Mouse (Mus musculus): ENCODE results near the gene Ust.

The Ust gene

DNA sequence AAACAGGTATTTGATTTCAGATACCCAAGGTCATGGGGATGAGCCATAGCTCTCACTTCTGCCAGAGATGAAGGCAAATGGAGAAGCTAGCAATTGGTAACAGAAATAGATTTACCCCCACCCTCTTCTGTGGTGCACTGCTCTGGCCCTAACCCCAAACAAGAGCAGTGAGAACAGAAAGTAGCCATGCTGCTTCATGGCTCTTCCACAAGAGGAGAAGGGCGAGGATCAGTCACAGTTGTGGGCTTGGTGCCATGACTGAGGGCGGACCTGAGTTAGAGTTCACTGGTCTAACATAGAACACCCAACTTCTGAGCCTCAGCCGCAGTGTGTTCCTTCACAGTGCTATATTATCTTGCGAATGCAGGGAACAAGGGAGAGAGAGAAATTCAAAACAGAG lies 13.8 kb downstream of the Ust start:
- DNase-seq (ENCODE audit: extremely low read depth, low read depth): no peak

DNA sequence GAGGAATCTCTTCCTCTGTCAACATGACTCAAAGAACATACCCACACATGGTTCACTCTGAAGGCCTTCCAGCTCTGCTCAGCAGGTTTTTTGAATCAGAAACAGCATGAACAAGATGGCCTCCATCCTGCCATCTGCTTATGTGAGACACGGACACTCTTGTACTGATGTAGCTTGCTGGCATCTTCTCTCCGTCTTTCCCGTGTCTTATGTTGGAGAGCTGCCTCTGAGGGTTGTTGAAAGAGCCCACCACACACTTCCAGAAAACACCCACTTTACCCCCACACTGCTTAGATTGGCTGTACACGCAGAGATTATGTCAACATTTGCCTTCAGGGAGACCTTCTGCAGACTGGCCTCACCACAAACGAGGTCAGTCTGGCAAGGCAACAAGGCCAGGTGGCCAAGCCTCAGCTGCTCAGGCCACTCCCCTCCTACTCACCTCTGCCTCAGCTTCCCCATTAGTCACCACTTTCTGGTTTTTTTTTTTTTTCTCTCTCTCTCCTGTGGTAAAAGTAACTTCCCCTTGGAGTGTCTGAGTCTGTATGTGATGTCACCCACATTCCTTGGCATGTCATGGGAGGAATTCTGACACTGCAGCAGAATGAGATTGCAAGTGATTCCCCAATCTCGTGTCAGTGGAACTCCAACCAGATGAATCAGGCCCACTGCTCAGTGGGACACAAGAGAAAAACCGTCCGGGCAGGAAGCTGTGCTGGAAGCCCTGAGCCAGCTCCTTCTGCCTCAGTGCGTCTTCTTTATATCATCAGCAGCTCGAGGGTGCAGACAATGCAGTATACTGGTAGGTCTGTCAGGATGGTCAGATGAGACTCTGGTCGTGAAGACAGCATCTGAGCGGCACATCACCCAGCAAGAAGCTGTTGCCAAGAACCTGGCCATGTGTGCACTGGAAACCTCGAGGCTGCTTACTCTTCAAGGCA lies 19.4 kb downstream of the Ust start:
- no peak for DNase-seq (ENCODE audit: extremely low read depth, low read depth)

DNA sequence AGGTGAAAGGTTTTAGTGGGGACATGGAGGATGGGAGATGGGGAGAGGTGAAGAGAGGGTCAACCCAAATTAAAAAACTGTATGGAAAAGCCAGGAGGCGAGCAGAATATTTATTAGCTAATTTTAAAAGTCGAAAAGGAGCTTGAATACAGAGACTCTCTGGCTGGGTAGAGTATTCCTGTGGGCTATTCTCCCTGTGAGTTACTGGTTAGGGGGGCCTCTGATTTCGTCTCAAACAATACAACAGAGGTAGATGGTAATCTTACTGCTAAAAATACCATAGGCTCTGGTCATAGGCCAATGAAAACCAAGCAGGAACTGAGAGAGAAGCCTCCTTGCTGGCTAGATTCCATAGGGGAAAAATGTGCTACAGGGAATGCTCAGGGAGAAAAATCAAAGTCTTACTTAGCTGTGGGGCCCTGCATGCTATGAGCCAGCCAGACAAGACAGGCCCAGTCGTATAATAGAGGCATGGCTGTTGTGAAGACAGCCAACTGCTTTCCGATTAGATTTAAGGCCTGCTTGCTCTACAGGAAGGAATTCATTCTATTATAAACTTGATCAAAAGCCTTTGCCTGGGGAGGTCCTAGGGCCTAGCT lies 23.0 kb downstream of the Ust start:
- no peak for DNase-seq (ENCODE audit: extremely low read depth, low read depth)

DNA sequence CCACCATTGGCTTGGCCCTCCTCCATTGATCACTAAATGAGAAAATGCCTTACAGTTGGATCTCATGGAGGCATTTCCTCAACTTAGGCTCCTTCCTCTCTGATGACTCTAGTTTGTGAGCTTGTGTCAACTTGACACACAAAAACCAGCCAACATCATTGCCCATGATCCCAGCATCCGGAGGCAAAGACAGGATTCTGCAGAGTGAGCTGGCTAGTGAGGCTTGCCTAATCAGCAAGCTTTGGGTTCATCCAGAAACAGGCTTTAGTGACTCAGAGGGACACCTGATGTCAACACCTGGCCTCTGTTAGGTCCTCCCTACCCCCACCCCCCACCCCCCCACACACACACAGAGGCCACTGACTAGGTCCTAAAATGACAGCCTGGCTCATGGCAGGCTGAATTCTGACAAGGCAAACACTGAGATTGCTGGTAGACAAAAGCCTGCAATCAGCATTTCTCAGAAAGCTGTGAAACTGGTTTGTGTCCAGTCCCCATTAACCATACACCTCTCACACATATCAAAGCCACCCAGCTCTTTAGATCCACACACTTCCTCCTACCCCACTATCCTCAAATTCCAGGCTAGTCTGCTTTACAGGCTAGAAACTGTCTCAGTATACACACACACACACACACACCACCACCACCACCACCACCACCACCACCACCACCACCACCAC lies 26.6 kb downstream of the Ust start:
- DNase-seq (ENCODE audit: extremely low read depth, low read depth): no peak

DNA sequence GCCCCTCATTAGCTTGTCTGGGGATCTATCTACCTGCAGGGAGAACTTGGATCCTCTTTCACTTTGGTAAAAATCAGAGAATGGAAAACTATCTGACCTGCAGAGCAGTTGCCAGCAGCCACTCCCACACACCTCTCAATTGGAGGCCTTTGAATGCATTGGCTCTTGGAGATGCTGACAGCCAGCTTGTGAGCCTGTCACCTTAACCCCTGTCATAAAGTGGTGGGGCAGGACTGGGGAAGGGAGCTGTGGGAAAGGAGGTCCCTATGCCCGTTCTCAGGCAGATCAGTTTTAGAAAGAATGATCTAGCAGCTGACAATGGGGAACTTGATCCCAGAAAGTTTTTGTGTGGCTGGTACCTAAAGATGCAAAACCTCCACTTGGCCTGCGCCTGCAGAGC lies 31.2 kb downstream of the Ust start:
- DNase-seq (ENCODE audit: extremely low read depth, low read depth): no peak

DNA sequence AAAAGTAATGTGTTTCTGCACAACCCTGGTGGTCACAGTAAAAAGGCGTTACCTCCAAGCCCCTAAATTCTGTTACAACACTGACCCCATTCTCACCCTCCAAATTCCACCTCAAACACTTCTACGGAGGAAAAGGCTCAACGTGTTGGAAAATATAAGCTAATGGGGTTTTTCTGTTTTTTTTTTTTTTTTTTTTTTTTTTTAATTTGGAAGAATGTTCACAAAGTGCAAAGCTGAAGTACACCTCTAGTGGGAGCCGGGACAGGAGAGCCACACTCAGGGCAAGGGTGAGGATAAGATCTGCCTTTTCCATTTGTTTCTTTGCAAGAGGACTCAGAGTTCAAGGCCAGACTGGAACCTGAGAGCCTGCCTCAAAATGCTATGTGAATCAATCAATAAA lies 34.1 kb downstream of the Ust start:
- DNase-seq (ENCODE audit: extremely low read depth, low read depth): no peak

DNA sequence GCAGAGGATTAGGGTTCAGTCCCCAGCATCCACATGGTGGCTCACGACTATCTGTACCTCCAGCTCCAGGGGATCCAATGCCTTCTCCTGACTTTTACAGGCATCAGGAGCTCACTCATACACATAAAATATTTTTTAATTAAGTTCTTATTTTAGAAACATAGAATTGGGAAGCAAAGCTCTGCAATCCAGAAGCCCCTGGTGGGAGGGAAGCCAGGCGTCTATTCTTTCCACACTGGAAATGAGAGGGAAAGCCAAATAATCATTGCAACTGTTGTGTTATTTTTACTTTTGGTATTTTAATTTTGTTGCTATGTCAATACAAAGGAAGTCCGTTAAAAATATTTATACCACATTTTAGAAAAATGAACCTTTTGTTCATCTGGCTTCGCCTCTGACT lies 35.8 kb downstream of the Ust start:
- DNase-seq (ENCODE audit: extremely low read depth, low read depth): no peak

DNA sequence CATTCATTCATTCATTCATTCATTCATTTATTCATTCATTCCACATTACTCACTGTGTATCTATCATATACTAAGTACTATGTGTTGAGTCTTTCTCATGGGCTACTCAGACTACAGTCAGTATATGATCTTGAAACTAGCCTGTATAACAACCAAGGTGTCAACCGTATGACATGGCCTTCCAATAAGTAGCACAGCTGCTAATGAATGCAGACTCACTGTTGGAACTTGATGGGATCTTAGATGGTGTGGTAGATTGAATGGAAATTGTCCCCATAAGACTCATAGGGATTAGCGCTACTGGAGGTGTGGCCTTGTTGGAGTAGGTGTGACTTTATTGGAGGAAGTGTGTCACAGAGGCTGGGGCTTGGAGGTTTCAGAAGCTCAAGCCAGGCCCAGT lies 38.8 kb downstream of the Ust start:
- DNase-seq (ENCODE audit: extremely low read depth, low read depth): no peak

DNA sequence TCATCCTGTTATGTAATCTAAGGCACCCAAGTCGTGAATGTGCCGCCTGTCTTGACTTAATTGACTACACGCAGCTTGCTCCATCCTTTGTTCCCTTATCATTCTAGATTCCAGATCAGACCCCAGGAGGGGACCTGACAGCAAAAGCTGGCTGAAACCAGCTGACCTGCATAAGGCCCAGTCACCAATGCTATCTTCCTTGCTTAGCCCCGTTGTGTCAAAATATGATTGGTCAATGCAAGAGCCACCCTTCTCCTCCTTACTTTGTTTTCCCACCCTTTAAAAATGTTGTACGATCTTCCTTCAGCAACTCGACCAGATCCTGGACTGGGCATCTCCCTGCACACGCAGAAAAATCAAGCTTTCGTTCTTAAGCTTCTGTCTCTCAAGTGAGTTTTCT lies 40.7 kb downstream of the Ust start:
- DNase-seq (ENCODE audit: extremely low read depth, low read depth): no peak

DNA sequence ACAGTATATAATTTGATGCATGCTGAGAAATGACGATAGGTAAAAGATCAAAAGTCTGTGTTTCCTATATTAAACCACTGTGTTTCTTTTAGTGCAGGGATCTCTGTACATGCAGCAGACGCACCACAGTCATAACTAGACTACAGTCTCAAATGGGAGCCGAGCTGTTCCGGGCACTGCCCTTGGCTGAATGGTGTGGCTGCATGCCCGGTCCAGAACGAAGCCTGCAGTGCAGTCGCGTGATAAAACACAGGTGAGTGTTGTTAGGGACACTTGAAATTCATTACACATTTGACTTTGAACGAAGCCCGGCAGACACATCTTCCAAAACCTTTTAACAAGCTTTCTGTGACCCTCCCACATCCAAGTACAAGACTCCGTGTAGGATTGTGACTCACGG lies 46.6 kb downstream of the Ust start:
- no peak for DNase-seq (ENCODE audit: extremely low read depth, low read depth)

DNA sequence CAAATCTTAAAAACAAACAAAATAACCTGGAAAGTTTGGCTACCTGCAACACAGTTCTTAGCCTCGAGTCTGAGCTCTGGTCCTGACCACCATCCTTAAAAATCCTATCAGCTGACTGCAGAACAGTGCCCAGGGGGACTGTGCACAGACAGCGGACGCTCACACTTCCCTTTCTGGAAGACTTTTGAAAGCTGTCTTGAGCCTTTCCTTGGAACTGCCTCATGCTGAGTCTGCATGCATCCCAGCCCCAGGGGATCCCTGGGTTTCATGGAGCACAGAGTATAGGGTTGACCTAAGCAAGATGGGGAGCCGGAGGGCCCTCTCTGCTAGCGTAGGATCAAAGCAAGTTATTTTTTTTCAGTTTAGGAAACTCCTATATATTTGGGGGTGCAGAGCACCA lies 47.6 kb downstream of the Ust start:
- DNase-seq (ENCODE audit: extremely low read depth, low read depth): no peak

DNA sequence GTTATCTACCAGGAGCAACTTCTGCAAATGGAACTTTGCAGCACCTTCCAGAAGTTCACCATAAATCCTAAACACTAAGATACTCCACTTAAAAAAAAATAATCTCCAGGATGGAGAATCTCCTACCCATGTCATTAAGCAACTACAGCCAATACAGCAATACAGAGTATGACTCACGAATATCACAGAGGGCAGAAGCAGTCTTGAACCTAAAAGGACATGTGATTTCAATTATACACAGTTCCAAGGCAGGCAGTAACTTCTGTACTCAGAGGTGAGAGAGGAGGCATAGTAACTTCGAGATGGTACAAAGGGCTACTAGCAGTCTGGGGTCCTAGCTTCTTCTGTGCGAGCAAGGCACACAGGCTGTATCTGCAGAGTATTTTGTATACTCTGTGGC lies 49.1 kb downstream of the Ust start:
- DNase-seq (ENCODE audit: extremely low read depth, low read depth): no peak

DNA sequence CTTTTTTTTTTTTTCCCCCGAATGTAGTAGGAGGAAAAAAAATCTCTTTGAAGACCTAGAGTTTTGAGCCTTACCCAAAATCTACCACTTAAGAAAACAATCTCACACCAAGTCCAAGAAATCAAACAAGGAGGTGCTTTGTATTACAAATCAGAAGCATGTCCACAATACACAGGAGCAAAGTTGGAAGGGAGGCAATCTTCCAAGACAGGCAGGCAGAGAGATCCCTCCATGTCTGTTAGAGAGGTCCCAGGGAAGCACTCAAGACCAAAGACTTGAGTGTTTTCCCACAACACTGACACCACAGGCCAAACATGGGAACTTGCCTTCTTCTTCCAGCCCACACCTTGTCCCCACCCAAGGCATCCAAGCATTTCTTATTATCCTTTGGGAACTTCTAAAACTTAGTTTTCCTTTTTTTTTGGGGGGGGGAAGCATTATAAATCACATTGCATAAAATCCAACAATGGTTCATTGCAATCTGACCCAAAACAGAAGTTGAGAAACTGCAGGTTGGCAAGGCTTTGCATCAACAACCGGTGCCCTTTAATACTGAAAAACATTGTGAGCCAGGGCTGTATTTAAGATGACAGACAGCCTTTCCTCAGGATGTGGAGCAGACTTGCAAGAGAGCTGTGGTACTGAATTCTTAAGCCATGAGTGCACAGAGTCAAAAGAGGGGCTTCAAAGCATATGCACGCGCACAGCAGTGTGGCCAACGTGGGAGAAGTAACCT lies 49.8 kb downstream of the Ust start:
- DNase-seq (ENCODE audit: extremely low read depth, low read depth): no peak

DNA sequence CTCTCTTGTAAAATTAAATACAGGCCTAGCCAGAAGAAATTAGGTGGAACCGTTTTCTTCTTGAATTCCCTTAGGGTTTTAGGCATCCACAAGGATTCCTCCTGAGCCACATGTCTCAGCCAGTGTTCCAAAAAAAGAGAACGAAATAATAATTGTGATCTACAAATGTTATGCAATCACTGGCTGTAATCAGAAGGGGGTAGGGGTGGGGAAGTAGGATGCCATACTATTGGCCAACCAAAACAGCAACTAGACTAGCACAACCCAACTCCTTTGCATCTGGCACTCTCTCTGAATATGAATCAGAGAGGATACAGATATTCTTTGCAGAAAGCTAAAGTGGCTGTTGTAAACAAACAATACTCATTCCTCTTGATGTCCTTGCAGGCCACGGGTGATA lies 52.7 kb downstream of the Ust start:
- DNase-seq (ENCODE audit: extremely low read depth, low read depth): no peak

DNA sequence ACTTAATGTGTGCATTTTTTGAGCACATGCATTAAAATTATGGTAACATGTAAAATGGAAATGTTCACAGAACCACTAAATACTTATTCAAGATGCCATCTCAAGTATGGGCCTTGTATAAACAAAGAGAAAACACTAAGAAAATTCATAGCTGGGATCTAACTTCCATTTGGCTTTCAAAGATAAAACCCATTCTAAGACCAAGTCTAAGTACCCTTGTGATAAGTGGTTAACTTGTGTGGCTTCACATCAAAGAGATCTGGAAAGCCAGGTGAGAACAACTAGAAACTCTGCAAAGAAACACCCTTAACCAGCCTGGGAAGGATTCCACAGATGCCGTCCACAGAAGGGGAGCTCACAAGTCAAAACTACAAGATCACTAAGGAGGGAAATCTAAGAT lies 53.4 kb downstream of the Ust start:
- DNase-seq (ENCODE audit: extremely low read depth, low read depth): no peak

DNA sequence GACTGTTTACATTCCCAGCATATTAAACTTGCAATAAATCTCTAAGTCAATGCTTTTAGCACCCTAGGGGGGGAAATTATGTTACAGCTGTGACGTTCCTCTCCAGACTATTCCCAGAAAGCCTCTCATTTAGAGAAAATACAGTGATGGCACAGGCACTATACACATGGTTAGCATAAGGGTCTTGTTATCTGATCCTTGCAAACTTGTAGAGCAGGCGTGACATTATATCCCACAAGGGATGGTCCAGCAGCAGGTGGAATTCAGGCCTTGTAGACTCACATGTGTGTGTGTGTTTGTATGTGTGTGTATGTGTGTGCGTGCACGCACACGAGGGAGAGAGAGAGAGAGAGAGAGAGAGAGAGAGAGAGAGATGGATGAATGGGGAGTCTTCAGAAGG lies 57.3 kb downstream of the Ust start:
- no peak for DNase-seq (ENCODE audit: extremely low read depth, low read depth)

DNA sequence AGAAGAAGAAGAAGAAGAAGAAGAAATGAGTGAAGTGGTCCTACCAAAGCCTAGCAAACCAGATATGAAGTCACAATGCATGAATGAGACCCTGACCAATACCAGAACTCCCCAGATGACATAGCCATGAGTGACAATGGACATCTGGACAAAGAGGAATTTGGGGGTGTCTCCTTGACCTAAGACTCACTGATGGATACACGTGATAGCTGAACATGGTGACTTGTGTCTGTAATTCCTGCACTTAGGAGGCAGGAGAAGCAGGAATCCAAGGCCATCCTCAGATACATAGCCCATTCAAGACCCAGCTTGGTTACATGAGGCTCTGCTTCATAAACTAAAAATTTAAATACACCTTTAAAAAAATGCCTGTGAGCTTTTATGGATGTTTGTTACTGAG lies 63.9 kb downstream of the Ust start:
- no peak for DNase-seq (ENCODE audit: extremely low read depth, low read depth)

DNA sequence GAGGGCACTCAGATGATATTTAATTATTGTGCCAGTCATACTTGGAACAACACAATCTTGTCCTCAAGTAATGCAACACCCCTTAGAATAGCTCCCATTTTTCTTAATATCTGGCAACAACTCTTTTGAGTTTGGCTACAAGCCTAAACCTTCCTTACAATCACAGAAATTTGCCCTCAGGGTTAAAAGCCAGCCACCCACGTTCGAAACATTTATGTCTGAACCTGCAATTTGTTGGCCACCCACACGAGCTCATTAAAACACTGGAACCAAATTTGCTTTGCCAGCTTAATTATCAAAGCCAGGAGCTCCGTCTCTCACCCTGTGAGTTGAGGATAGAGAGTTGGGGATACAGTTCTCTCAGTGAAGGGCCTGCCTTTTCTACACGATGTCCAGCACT lies 70.9 kb downstream of the Ust start:
- DNase-seq (ENCODE audit: extremely low read depth, low read depth): no peak

DNA sequence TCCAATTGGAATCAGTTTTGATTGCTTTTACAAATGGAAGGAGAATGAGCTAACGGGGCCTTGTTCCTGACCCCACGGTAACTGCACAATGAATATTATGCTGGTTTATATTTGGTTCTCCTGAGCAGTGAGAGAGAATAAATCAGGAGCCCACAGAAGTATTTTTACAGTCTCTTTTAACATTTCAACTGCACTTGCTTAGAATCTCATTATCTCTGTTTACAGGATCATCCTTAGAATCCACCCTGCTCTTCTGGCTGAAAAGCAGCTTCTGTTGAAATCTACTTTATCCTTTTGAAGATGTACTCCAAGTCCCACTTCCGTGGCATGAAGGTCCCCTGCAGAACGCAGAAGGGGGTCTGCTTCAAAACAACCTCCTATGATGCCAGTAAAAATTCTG lies 71.7 kb downstream of the Ust start:
- no peak for DNase-seq (ENCODE audit: extremely low read depth, low read depth)

DNA sequence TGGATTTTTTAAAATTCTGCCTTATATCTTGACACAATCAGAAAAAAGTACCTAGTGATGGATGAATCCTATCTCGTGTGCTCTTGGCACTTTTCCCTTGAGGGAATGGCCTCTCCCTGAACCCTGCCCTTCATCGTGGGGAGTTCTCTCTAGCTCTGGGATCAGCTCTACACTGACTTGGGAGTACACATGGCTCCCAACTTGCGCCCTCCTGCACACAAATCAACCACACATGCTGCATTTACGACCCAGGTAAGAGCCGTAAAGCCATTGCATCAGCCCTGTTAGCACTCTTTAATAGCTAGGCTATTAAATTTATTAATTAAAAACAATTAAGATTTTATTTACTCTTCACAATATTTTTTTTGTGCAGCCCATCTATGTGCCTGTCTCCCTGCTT lies 74.6 kb downstream of the Ust start:
- no peak for DNase-seq (ENCODE audit: extremely low read depth, low read depth)

DNA sequence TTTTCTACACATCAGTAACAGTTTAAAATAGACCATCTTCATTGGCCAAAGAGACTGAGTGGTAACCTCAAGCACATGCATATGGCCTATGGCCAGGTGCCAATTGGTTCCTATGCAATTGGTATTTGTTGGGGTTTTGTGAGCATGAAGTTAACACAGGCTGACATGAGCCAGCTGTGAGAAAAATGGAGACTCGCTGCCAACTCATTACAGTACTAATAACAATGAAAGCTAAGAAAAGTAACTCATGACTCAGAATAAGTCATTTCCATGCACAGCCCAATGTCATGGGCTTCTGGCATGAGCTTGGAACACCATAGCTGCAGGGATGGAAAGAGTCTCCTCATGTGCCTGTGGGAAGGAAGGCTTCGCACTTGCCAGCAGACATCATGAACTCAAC lies 86.8 kb downstream of the Ust start:
- no peak for DNase-seq (ENCODE audit: extremely low read depth, low read depth)

All from MEL-GATA-1-ER (cell line).